Mouse (Mus musculus) CH12.LX (cell line): ENCODE data around the gene Degs2. TPM values are rescaled to one million over a fixed set of nuclear protein-coding genes. Genes with fewer than 3 reads are reported as not detected.

Experiments
- DNase-seq: peaks from one replicate; pipeline ENCODE4 v3.0.0-alpha.2; 2013; ENCODE audit errors: extremely low read depth
- H3K27ac ChIP-seq: 2 replicates; pipeline ENCODE4 v1.5.1; 2012; ENCODE audit warnings: low read depth, mild to moderate bottlenecking, control low read depth, moderate library complexity; ENCODE audit not compliant: insufficient read depth
- H3K27me3 ChIP-seq: replicated peaks from 2 replicates; pipeline ENCODE3; 2012; ENCODE audit warnings: inconsistent platforms
- H3K36me3 ChIP-seq, 2 experiments: replicated peaks in 1 of 2; 2 replicates each; pipeline versions ENCODE3 to v1.6.1; 2012; ENCODE audit warnings: inconsistent platforms in 1 of 2, low read length in 1 of 2, mild to moderate bottlenecking in 1 of 2, mixed read lengths in 1 of 2, moderate library complexity in 1 of 2; ENCODE audit not compliant: control insufficient read depth in 1 of 2, insufficient read depth in 1 of 2
- H3K4me1 ChIP-seq, 2 experiments: 2 replicates each; pipeline ENCODE4 v1.6.1; 2012; ENCODE audit warnings: inconsistent platforms in 1 of 2, moderate library complexity in 1 of 2; ENCODE audit not compliant: insufficient read depth in 2 of 2, control insufficient read depth in 1 of 2
- H3K4me2 ChIP-seq: 2 replicates; pipeline ENCODE4 v1.6.1; 2012; ENCODE audit warnings: low read depth, mild to moderate bottlenecking, control low read depth; ENCODE audit not compliant: poor library complexity, insufficient read depth, severe bottlenecking
- H3K4me3 ChIP-seq, 3 experiments: fragments of 150-350 bp in 1 of 3; sonication (generic) in 1 of 3; replicated peaks in 1 of 3; 2 replicates each; pipeline versions ENCODE3 to v1.5.1; 2011 to 2012; ENCODE audit warnings: low read depth in 2 of 3, low read length in 2 of 3, mild to moderate bottlenecking in 2 of 3, moderate library complexity in 2 of 3, control low read depth in 1 of 3, improper control_type of control experiment in 1 of 3, inconsistent platforms in 1 of 3, mixed read lengths in 1 of 3; ENCODE audit not compliant: poor library complexity in 1 of 3
- H3K79me2 ChIP-seq: replicated peaks from 2 replicates; pipeline ENCODE4 v1.6.1; 2012; ENCODE audit warnings: mild to moderate bottlenecking, moderate library complexity; ENCODE audit not compliant: control insufficient read depth, poor library complexity, insufficient read depth, severe bottlenecking; ENCODE audit errors: extremely low read depth
- H3K9ac ChIP-seq: 2 replicates; pipeline ENCODE4 v1.6.1; 2012; ENCODE audit warnings: low read depth, mild to moderate bottlenecking, control low read depth, moderate library complexity; ENCODE audit not compliant: insufficient read depth
- H3K9me3 ChIP-seq: replicated peaks from 2 replicates; pipeline ENCODE3; 2012; ENCODE audit warnings: low read length, inconsistent platforms, mixed read lengths
- BHLHE40 ChIP-seq: IDR thresholded peaks from 2 replicates; pipeline ENCODE4 v1.6.1; 2011; ENCODE audit warnings: mild to moderate bottlenecking, low read depth, low read length, improper control_type of control experiment
- CTCF ChIP-seq, 2 experiments: IDR thresholded peaks in 1 of 2; conservative IDR thresholded peaks in 1 of 2; 2 replicates each; pipeline ENCODE4 v1.5.1; 2011 to 2012; ENCODE audit warnings: low read depth in 2 of 2, low read length in 2 of 2, improper control_type of control experiment in 1 of 2, inconsistent platforms in 1 of 2, mild to moderate bottlenecking in 1 of 2, moderate library complexity in 1 of 2
- ELF1 ChIP-seq: IDR thresholded peaks from 2 replicates; pipeline ENCODE4 v1.6.1; 2014; ENCODE audit warnings: low read depth, mild to moderate bottlenecking, inconsistent platforms, low read length, improper control_type of control experiment
- EP300 ChIP-seq: IDR thresholded peaks from 2 replicates; pipeline ENCODE4 v1.6.1; 2011; ENCODE audit warnings: low read length, improper control_type of control experiment
- ETS1 ChIP-seq: conservative IDR thresholded peaks from 2 replicates; pipeline ENCODE4 v1.6.1; 2012; ENCODE audit warnings: low read depth, mild to moderate bottlenecking, inconsistent platforms, low read length, improper control_type of control experiment, moderate library complexity
- HCFC1 ChIP-seq: IDR thresholded peaks from 2 replicates; pipeline ENCODE4 v1.6.1; 2012; ENCODE audit warnings: low read depth, mild to moderate bottlenecking, inconsistent platforms, low read length, improper control_type of control experiment
- IRF4 ChIP-seq: IDR thresholded peaks from 2 replicates; pipeline ENCODE4 v1.6.1; 2014; ENCODE audit warnings: low read depth, mild to moderate bottlenecking, inconsistent platforms, low read length, improper control_type of control experiment
- JUND ChIP-seq: conservative IDR thresholded peaks from 2 replicates; pipeline ENCODE4 v1.6.1; 2011; ENCODE audit warnings: low read depth, low read length, improper control_type of control experiment
- MAX ChIP-seq: IDR thresholded peaks from 2 replicates; pipeline ENCODE4 v1.6.1; 2011; ENCODE audit warnings: low read length, improper control_type of control experiment
- MXI1 ChIP-seq: IDR thresholded peaks from 2 replicates; pipeline ENCODE4 v1.6.1; 2011; ENCODE audit warnings: mild to moderate bottlenecking, low read depth, low read length, improper control_type of control experiment
- NRF1 ChIP-seq: IDR thresholded peaks from 2 replicates; pipeline ENCODE4 v1.6.1; 2014; ENCODE audit warnings: low read depth, mild to moderate bottlenecking, inconsistent platforms, low read length, improper control_type of control experiment, moderate library complexity
- PAX5 ChIP-seq: IDR thresholded peaks from 2 replicates; pipeline ENCODE4 v1.6.1; 2012; ENCODE audit warnings: low read length, inconsistent platforms, mixed read lengths
- POLR2AphosphoS2 ChIP-seq: IDR thresholded peaks from 2 replicates; pipeline ENCODE4 v1.6.1; 2011; ENCODE audit warnings: low read depth, low read length, improper control_type of control experiment
- SIN3A ChIP-seq: IDR thresholded peaks from 2 replicates; pipeline ENCODE4 v1.6.1; 2012; ENCODE audit warnings: low read length, improper control_type of control experiment, inconsistent platforms
- TBP ChIP-seq: conservative IDR thresholded peaks from 2 replicates; pipeline ENCODE4 v1.6.1; 2011; ENCODE audit warnings: low read depth, low read length, improper control_type of control experiment
- USF2 ChIP-seq: conservative IDR thresholded peaks from 2 replicates; pipeline ENCODE4 v1.6.1; 2011; ENCODE audit warnings: low read depth, low read length, improper control_type of control experiment
- ZKSCAN1 ChIP-seq: IDR thresholded peaks from 2 replicates; pipeline ENCODE4 v1.6.1; 2012; ENCODE audit warnings: low read depth, inconsistent platforms, low read length, improper control_type of control experiment, borderline replicate concordance
- ZNF384 ChIP-seq: IDR thresholded peaks from 2 replicates; pipeline ENCODE4 v1.6.1; 2012; ENCODE audit warnings: low read depth, low read length, improper control_type of control experiment, inconsistent platforms
- dilution Hi-C: fragments of 300-500 bp; cut with MboI; formaldehyde crosslinking; loops from 2 replicates; pipeline ENCODE4 v1.14.3; 2020; ENCODE audit warnings: low sequenced_read_pairs; ENCODE audit not compliant: extremely low pct_unique_long_range_greater_than_20kb, extremely low pct_ligation_motif_present
- in situ Hi-C: fragments of 300-500 bp; cut with MboI; formaldehyde crosslinking; loops from 3 replicates; pipeline ENCODE4 v1.14.3; 2019; ENCODE audit warnings: low sequenced_read_pairs, low pct_ligation_motif_present, low pct_unique_long_range_greater_than_20kb, mixed read lengths
- polyA plus RNA-seq: library from polyadenylated mRNA; unstranded; fragments of >175 nt; gene quantifications from 2 replicates; pipeline ENCODE4 v1.2.1, GENCODE M21; 2012; ENCODE audit warnings: low read depth; ENCODE audit not compliant: insufficient read length
- total RNA-seq, 2 experiments: library from RNA; depleted of rRNA; stranded (reverse); fragments of 300-350 nt in 1 of 2; fragments of >200 nt in 1 of 2; gene quantifications; 2 replicates each; pipeline ENCODE4 v1.2.3; 2012 to 2014

The Degs2 gene
- total and polyA plus RNA-seq, 3 experiments, result not detected

DNA sequence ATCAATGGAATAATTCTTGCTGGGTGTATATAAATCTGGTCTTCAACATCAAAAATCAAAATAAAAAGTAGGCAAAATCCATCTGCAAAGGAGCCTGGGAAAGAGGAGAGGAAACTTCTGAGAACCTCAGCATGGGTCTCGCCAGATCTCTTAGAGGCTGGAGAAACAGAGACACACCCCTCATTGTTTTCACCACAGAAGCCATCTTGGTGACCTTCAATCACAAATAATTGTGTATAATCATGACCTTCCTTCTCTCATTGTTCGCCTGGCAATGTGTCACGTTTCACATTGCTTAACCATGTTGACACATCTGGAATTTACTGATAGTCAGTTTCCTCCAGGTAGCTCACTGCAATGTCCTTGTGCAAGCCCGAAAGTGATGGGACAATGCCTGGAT, 10.4 kb upstream of the Degs2 start:
- Histone ChIP-seq H3K27me3 (peaks cover 50% of the 10 kb centered on the region), H3K27ac (no peak overlapping the region), H3K4me3 (no peak overlapping the region), H3K4me1 (no peaks in the 10 kb centered on the region), H3K79me2 (no peaks in the 10 kb centered on the region), H3K9ac (no peak overlapping the region), H3K9me3 (no peaks in the 10 kb centered on the region), H3K36me3 (no peaks in the 10 kb centered on the region), H3K4me2 (no peak overlapping the region)
- in situ Hi-C loops (no loop called here), dilution Hi-C loops (no loop called here)
- no peak for DNase-seq
- no peak for TF ChIP-seq CTCF (conservative IDR thresholded peaks at IDR 0.05 in 1 of 2, IDR thresholded peaks at IDR 0.05 in 1 of 2; ENCODE audit: low read depth in 2 of 2, low read length in 2 of 2)
- no peak for TF ChIP-seq MXI1
- TF ChIP-seq BHLHE40, result no peak
- no peak for TF ChIP-seq SIN3A
- no peak for TF ChIP-seq TBP
- no peak for TF ChIP-seq IRF4
- no peak for TF ChIP-seq USF2
- TF ChIP-seq, all 38 proteins: peak for 0

DNA sequence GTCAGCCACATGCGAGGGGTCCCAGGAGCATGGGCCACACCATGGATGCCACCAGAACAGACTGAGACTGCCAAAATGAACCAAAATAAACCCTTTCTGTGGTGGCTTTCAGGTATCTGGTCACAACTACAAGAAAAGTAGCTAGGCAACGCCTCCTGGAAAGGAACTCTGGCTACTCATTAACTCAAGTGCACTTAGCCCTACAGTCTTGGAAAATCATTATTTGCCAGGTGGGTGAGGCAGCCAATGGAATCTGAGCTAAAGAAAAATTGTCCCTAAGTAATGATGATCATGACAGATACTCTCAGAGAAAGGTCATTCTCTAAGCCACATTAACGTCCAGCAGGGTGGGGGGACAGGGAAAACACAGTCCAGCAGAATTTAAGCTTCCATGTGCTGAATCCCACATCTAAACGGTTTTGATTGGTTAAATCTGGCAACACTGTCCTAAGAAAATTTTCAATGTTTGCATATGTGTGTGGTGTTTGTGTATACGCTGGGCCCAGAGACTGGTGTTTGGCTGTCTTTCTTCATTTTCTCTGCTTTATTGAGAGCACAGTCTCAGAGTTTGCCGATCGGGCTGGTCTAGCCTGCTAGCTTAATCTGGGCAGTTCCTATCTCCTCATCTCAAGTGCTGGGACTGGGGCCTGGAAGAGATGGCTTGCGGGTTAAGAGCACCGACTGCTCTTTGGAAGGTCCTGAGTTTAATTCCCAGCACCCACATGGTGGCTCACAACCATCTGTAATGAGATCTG, 8.9 kb upstream of the Degs2 start:
- no peak overlapping the region for H3K4me2 ChIP-seq
- no peak for DNase-seq

More for the DNA sequence above, 8.9 kb upstream of the Degs2 start:
- dilution Hi-C loops (no loop called here), in situ Hi-C loops (no loop called here)
- TF ChIP-seq ZNF384 (no peak), PAX5 (no peak), EP300 (no peak), POLR2AphosphoS2 (no peak), NRF1 (no peak), ELF1 (no peak), IRF4 (no peak), BHLHE40 (no peak), MAX (no peak), USF2 (no peak), JUND (no peak), ZKSCAN1 (no peak), ETS1 (no peak), HCFC1 (no peak)
- Histone ChIP-seq H3K27ac (no peak overlapping the region), H3K79me2 (no peaks in the 10 kb centered on the region), H3K9ac (no peak overlapping the region), H3K27me3 (peaks cover 44% of the 10 kb centered on the region), H3K9me3 (no peaks in the 10 kb centered on the region), H3K4me1 (no peaks in the 10 kb centered on the region), H3K4me3 (no peak overlapping the region), H3K36me3 (no peaks in the 10 kb centered on the region)
